Mouse (Mus musculus) midbrain, postnatal 0 days (tissue): ENCODE measurements around the gene Hes1. TPM values are rescaled to one million over a fixed set of nuclear protein-coding genes. Genes with fewer than 3 reads are reported as not detected.

Source experiments
- ATAC-seq: fragments of 200-750 bp; cut with Nextera tagmentation; 2 replicates; pipeline ENCODE4 v1.8.0; 2017; ENCODE audit warnings: moderate number of reproducible peaks, mild to moderate bottlenecking, moderate TSS enrichment, moderate library complexity; ENCODE audit not compliant: low FRiP score
- DNase-seq: peaks from one replicate; pipeline ENCODE4 v3.0.0-alpha.2; 2015; ENCODE audit warnings: low spot score
- H3K27ac ChIP-seq: fragments of 300-500 bp; sonication (generic); 2 replicates; pipeline ENCODE4 v1.5.1; 2014; ENCODE audit warnings: low read depth, mild to moderate bottlenecking, low read length, mixed read lengths
- H3K27me3 ChIP-seq: fragments of 300-500 bp; sonication (generic); 2 replicates; pipeline ENCODE4 v1.6.1; 2014; ENCODE audit warnings: low read length, control low read depth, mixed read lengths; ENCODE audit not compliant: insufficient read depth
- H3K36me3 ChIP-seq: fragments of 300-500 bp; sonication (generic); 2 replicates; pipeline ENCODE4 v1.6.1; 2014; ENCODE audit warnings: low read length, control low read depth, mixed read lengths; ENCODE audit not compliant: insufficient read depth
- H3K4me1 ChIP-seq: fragments of 300-500 bp; sonication (generic); 2 replicates; pipeline ENCODE4 v1.6.1; 2014; ENCODE audit warnings: mild to moderate bottlenecking, control low read depth, antibody characterized with exemption, low read length, mixed read lengths; ENCODE audit not compliant: insufficient read depth
- H3K4me2 ChIP-seq: fragments of 300-500 bp; sonication (generic); 2 replicates; pipeline ENCODE4 v1.6.1; 2014; ENCODE audit warnings: low read depth, mild to moderate bottlenecking, low read length, mixed read lengths; ENCODE audit not compliant: poor library complexity, severe bottlenecking
- H3K4me3 ChIP-seq: fragments of 300-500 bp; sonication (generic); 2 replicates; pipeline ENCODE4 v1.5.1; 2014; ENCODE audit warnings: low read depth, mild to moderate bottlenecking, low read length, moderate library complexity
- H3K9ac ChIP-seq: fragments of 300-500 bp; sonication (generic); replicated peaks from 2 replicates; pipeline ENCODE4 v1.6.1; 2014; ENCODE audit warnings: mild to moderate bottlenecking, low read length, moderate library complexity, mixed read lengths; ENCODE audit not compliant: poor library complexity, severe bottlenecking
- H3K9me3 ChIP-seq: fragments of 300-500 bp; sonication (generic); 2 replicates; pipeline ENCODE4 v1.6.1; 2016; ENCODE audit warnings: low read length, control low read depth
- CTCF ChIP-seq: IDR thresholded peaks from 2 replicates; pipeline ENCODE4 v1.5.1; 2016; ENCODE audit warnings: antibody characterized with exemption, mild to moderate bottlenecking
- WGBS: fragments of 180-500 bp; shearing (Covaris S2); extraction: QIAGEN DNeasy Blood & Tissue Kit; methylation state at CpG from one replicate; pipeline ENCODE4 v1.1.7; 2014; 5-methylcytosine and 5-hydroxymethylcytosine counted together
- polyA plus RNA-seq: library from polyadenylated mRNA; unstranded; fragments of >200 nt; fragmentation: Nextera tagmentation; extraction: Ambion mirVana; gene quantifications from 2 replicates; pipeline ENCODE4 v1.2.1, GENCODE M21; 2015
- total RNA-seq: library from RNA; depleted of rRNA; stranded (reverse); fragments of >200 nt; gene quantifications from 2 replicates; pipeline ENCODE4 v1.2.3, GENCODE M21; 2014

Gene Hes1
- total and polyA plus RNA-seq, 2 experiments from 2014 or later = 10.2 to 13.0 TPM

DNA sequence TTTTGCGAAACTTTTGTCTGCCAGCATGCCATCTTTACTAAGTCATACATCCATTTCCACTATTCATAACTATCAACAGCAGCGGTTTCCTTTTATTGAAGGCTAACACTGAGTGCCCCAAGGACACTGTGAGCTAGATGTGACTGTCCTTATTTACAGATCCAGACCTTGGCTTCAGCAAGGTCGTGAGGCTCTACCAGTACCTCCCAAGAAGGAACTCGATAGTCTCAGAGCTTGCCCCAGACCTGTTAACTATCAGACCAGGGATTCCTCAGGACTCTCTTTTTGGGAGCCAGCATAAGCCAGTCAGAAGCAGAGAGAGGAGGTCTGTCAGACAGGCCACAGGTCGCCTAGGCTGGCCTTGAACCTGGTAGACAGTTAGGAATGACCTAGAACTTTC is 24.5 kb downstream of the Hes1 start:
- WGBS = 89% methylated on average over 5 of the region's 5 CpGs
- no peak overlapping the region for H3K9ac ChIP-seq
- H3K27me3 ChIP-seq = no peaks in the 10 kb centered on the region; the same call in 1 of the 2 replicates
- DNase-seq (no peak), ATAC-seq (no peak)
- H3K4me3 ChIP-seq = no peak overlapping the region
- no peak overlapping the region for H3K27ac ChIP-seq
- no peak overlapping the region for H3K4me2 ChIP-seq
- no peaks in the 10 kb centered on the region for H3K36me3 ChIP-seq
- H3K9me3 ChIP-seq = no peaks in the 10 kb centered on the region
- H3K4me1 ChIP-seq = no peaks in the 10 kb centered on the region
- TF ChIP-seq CTCF = no peak

DNA sequence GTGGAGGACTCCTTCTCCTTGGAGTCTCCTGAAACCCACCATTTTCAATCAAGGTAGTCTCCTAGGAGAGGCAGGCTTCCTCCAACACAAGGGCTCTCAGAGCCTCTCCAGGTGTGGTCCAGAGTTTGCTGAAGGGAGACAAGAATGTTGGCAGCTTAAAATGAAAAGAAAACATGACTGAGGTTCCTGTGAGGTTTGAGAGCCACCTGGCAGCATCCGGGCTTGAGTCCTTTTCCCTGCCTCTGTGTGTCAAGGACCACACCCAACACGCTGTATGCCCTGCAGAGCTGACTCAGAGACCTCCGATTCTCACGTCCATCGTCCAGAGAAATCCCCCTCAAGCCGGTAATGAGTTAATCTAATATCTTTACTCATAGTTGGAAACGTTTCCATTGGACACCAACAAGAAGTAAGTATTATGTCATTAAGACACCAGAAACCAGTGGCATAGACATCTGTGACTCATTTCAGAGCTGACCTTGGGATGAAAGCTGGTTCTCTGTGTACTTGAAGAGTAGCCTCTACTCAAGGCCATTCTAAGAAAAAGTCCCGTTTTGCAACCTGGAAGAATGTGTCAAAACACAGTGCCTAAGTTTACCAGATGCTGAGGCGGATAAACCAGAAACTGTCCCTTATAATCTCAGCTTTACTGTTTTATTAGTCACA is 26.1 kb downstream of the Hes1 start:
- Histone ChIP-seq H3K27ac (no peak overlapping the region), H3K9ac (no peak overlapping the region), H3K36me3 (no peaks in the 10 kb centered on the region), H3K27me3 (no peaks in the 10 kb centered on the region; the same call in 1 of the 2 replicates), H3K4me1 (no peaks in the 10 kb centered on the region), H3K9me3 (no peaks in the 10 kb centered on the region), H3K4me3 (no peak overlapping the region), H3K4me2 (no peak overlapping the region)
- DNase-seq (no peak), ATAC-seq (no peak)
- TF ChIP-seq CTCF = no peak
- WGBS = 86% methylated on average over 9 of the region's 9 CpGs

DNA sequence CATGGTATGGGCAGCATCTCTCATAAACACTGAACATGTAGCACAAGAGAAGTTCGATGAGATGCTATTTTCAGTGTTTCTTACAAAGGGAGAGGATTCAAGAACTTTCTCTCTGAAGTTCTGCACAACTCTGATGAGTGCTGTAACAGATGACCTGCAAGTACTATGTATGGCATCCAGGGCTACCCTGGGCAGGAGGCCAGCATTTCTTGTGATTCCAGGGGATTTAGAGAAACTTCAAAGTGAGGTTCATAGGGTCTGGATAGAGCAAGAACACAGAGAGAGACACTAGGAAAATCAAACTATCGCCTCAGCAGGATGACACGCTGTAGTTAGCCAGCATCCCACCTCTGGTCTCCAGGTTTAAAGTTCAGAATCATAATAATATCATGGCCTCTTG is 31.9 kb downstream of the Hes1 start:
- H3K27me3 ChIP-seq = no peaks in the 10 kb centered on the region; the same call in none of the 2 replicates
- 79% methylated on average over 3 of the region's 3 CpGs for WGBS
- H3K27ac ChIP-seq = no peak overlapping the region
- no peaks in the 10 kb centered on the region for H3K36me3 ChIP-seq
- no peaks in the 10 kb centered on the region for H3K4me1 ChIP-seq
- H3K4me2 ChIP-seq = no peak overlapping the region
- H3K4me3 ChIP-seq = no peak overlapping the region
- DNase-seq (no peak), ATAC-seq (no peak)
- no peak overlapping the region for H3K9ac ChIP-seq
- no peak for TF ChIP-seq CTCF
- H3K9me3 ChIP-seq = no peaks in the 10 kb centered on the region

DNA sequence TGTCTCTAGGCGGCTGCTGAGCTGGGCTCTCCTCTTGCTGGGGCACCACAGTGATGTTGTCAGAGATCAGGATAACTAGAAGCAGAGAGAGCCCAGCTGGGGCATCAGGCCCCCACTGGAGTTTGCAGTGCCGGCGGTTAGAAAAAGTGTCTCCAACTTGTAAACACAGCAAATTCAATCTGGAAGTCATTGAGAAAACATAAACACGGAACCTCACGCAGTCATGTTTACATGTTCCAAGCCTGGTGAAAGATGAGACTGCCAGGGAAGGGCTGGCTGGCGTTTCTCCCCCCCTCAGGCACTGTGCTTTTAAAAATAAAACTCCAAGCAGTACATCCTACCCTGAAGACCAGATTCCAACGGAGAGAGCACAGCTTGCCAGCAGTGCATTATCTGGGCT is 32.3 kb downstream of the Hes1 start:
- H3K4me3 ChIP-seq = no peak overlapping the region
- 46% methylated on average over 7 of the region's 7 CpGs for WGBS
- no peak overlapping the region for H3K9ac ChIP-seq
- no peaks in the 10 kb centered on the region for H3K9me3 ChIP-seq
- no peak for ATAC-seq
- no peaks in the 10 kb centered on the region for H3K36me3 ChIP-seq
- no peaks in the 10 kb centered on the region for H3K4me1 ChIP-seq
- TF ChIP-seq CTCF = no peak
- H3K4me2 ChIP-seq = no peak overlapping the region
- H3K27me3 ChIP-seq = no peaks in the 10 kb centered on the region; the same call in none of the 2 replicates
- H3K27ac ChIP-seq = no peak overlapping the region
- DNase-seq = no peak

DNA sequence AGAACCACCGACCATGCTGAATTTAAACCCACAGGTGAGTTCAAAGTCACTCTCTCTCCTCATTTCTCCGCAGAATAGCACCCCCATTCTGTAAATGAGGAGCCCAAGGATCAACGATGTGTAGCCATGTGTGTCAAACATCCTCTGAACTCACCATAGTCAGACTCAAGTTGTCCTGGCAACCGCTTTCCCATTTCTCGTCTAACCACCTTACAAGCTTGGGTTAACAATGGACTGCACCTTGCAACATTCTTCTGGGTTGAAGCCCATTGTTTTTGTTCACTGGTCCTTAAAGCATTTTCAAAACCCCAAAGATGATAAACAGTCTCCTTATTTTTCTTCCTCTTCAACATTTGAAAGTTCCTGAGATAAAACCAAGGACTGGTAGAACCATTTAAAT is 34.9 kb downstream of the Hes1 start:
- H3K27ac ChIP-seq = no peak overlapping the region
- H3K4me2 ChIP-seq = no peak overlapping the region
- ATAC-seq (no peak), DNase-seq (no peak)
- H3K4me3 ChIP-seq = no peak overlapping the region
- H3K36me3 ChIP-seq = no peaks in the 10 kb centered on the region
- H3K9me3 ChIP-seq = no peaks in the 10 kb centered on the region
- 57% methylated on average over 5 of the region's 5 CpGs for WGBS
- H3K27me3 ChIP-seq = no peaks in the 10 kb centered on the region; the same call in 1 of the 2 replicates
- TF ChIP-seq CTCF = no peak
- no peak overlapping the region for H3K9ac ChIP-seq
- no peaks in the 10 kb centered on the region for H3K4me1 ChIP-seq

DNA sequence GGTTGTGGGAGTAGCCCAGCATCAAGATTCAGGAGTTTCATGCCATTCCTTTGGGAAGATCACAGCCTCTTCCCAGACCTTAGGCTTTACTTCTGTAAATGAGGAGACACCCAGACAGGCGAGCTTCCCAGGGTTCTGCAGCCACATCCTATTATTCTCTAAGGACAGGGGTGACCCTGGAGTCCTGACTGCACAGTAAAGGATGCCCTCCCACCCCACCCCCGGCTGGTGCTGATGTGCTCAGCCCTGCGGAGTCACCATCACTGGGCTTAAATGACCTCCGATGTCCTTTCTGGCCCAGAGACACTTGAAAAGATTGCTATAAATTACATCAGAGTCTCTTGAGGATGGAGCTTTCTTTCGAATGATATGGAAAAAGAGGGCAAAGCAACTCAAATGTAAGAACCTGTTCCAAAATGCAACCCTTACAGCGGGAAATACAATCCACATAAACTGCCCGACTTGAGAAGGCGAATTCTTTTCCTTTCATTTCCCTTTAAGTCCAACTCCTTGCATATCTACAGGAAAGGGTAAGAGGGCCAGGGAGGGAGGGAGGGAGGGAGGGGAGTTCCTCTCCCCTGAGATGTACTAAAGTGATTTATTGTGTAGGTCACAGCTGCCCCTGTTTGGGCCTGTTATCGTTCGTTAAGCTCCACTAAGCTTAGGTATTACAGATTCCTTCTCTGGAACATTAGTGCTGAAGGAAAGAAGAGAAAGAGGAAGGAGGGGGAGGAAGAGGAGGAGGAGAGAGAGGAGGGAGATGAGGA is 38.1 kb downstream of the Hes1 start:
- Histone ChIP-seq H3K4me1 (no peaks in the 10 kb centered on the region), H3K4me3 (no peak overlapping the region), H3K9me3 (no peaks in the 10 kb centered on the region)

More for the DNA sequence above, 38.1 kb downstream of the Hes1 start:
- DNase-seq = no peak
- no peaks in the 10 kb centered on the region for H3K27me3 ChIP-seq
- WGBS = 39% methylated on average over 10 of the region's 10 CpGs
- ATAC-seq = no peak
- H3K4me2 ChIP-seq = no peak overlapping the region
- H3K36me3 ChIP-seq = no peaks in the 10 kb centered on the region
- H3K9ac ChIP-seq = no peak overlapping the region
- H3K27ac ChIP-seq = no peak overlapping the region
- no peak for TF ChIP-seq CTCF
